Mouse (Mus musculus): ENCODE results near the gene Nmu. TPM values are rescaled to one million over a fixed set of nuclear protein-coding genes. Genes with fewer than 3 reads are reported as not detected.

Gene Nmu
- total RNA-seq (2017) = not detected in 2 replicates

GRCm38 (mm10) chr5:76363453-76364104 lies at the start of gene Nmu:
Gene Nmu, minus strand, starts transcription at chr5:76363788.
- no peak for ATAC-seq (ENCODE audit: extremely low read depth, insufficient number of reproducible peaks, low FRiP score, poor library complexity, severe bottlenecking)

DNA sequence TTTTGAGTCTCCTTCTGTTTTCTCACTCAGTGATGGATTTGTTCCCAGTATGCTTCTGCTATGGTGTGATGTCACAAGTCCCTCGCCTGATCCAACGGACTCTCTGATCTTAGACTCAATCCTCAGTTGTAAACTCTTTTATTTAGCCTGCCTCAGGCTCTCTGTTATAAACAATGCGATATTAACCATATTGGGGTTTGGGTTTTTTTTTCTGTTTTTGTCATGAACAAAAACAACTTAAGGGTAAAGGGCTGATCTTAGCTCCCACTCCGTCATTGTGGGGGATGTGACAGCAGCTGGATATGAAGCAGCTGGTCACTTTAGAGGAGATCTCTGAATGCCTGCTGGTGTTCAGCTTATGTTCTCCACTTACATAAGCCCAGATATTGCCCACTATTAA lies 48.1 kb upstream of the Nmu start:
- ATAC-seq (ENCODE audit: extremely low read depth, insufficient number of reproducible peaks, low FRiP score, poor library complexity, severe bottlenecking) = no peak

GRCm38 (mm10) chr5:76394382-76394781 lies 30.8 kb upstream of the Nmu start:
- no peak for ATAC-seq (ENCODE audit: extremely low read depth, insufficient number of reproducible peaks, low FRiP score, poor library complexity, severe bottlenecking)

DNA sequence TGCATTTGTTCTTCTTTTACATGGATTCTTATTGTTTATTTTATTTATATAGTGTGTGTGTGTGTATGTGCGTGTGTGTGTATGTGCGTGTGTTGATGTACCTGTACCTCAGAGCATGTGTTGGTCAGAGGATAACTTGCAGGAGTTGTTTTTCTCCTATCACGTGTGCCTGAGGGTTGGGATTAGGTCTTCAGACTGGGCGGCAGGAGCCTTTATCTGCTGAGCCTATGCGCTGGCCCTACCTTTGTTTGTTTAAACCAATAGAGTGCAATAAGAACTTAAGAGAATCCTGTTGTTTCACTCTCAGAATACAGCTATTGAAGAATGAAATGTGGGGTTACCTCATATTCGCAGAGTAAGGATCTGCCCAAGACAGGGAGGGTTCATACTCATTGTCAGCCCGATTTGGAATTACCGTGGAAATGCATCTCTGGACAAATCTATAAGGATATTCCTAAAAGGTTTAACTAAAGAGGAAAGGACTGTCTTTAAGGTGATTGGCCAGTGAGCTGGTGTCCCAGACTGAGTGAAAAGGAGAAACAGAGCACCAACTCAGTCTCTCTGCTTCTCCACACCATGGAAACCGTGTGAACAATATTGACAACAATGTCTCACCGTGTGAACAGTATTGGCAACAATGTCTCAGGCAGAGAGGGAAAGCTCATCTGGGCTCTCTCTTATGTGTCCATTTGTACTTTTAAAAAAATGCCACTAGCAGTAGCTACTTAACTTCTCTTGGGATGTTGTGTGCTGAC lies 25.6 kb upstream of the Nmu start:
- ATAC-seq (ENCODE audit: extremely low read depth, insufficient number of reproducible peaks, low FRiP score, poor library complexity, severe bottlenecking) = no peak

DNA sequence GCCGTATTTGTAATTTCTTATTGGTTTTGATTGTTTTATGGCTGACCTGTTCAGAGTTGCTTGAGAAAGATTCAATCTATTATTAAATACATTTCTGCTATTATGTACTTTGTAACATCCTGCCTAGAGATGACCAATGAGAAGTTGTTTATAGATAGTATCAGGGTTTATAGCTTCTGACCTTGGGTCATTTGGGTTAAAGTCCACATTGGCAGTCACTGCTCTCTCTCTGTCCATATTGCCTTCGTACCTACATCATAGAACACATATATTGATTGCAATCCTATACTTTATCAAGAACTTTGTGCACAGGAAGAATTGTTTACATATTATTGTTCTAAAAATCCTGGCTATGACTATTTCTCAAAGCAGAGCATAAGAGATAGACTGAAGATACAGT lies 24.9 kb upstream of the Nmu start:
- ATAC-seq (ENCODE audit: extremely low read depth, insufficient number of reproducible peaks, low FRiP score, poor library complexity, severe bottlenecking) = no peak

GRCm38 (mm10) chr5:76383673-76384072 lies 20.1 kb upstream of the Nmu start:
- ATAC-seq (ENCODE audit: extremely low read depth, insufficient number of reproducible peaks, low FRiP score, poor library complexity, severe bottlenecking) = no peak

DNA sequence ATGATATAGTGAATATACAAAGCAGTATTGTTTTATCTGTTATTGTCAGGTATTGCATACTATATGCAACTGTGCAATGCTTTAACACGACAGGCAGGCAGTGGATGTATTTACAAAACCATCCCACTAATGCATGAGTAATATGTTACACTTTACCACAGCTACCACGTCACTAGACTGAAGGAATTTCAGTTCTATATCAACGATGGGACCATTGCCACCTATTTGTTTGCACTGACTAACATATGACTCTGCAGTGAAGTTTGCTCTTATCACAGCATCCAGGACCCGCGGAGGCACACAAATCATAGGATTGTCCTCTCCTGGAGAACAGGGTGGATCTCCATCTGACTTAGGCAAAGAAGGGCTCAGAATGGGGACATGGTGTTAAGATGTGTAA lies 18.2 kb upstream of the Nmu start:
- ATAC-seq (ENCODE audit: extremely low read depth, insufficient number of reproducible peaks, low FRiP score, poor library complexity, severe bottlenecking) = no peak

GRCm38 (mm10) chr5:76379216-76379615 lies 15.6 kb upstream of the Nmu start:
- ATAC-seq (ENCODE audit: extremely low read depth, insufficient number of reproducible peaks, low FRiP score, poor library complexity, severe bottlenecking) = no peak

DNA sequence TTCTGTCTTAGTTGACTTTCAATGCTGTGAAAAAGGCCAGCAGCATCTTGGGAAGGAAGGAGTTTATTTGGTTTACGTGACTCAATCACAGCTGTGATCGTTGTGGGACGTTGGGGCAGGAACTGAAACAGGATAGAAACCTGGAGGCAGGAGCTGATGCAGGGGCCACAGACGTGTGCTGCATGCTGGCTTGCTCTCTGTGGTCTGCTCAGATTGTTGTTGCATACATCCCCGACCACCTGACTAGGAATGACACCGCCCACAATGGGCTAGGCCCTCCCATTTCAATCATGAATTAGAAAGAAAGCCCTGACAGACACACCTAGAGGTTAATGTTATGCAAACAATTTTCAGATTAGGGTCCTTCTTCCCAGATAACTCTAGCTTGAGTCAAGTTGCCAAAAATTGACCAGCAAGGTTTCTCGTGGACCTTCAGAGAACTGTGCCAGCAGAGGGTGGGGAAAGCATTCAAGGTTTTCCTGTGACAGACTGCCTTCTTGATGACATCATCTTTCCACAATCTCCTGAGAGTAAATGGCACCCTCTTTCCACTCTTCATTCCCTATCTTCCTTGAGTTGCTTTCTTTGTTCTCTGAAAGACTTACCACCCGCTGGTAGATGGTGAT lies 5.7 kb upstream of the Nmu start:
- ATAC-seq (ENCODE audit: extremely low read depth, insufficient number of reproducible peaks, low FRiP score, poor library complexity, severe bottlenecking) = no peak

DNA sequence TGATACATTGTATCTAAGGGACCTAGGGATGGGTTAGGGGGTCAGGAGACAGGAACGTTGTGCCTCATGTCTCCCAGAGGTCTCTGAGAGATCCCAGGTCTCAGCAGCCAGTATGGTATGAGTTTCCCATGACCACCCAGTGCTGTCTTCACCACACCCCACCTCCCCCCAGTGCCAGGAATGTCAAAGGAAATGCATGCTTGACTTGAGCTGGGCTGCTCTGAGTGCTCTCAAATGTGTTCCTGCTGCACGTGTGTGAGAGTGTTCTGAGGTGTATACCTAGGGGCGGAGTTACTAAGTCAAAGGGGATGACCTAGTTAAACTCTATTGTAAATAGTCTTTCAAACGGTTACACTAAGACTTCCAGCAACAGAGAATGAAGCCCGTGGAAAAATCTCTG lies 1.8 kb upstream of the Nmu start:
- ATAC-seq (ENCODE audit: extremely low read depth, insufficient number of reproducible peaks, low FRiP score, poor library complexity, severe bottlenecking) = no peak

DNA sequence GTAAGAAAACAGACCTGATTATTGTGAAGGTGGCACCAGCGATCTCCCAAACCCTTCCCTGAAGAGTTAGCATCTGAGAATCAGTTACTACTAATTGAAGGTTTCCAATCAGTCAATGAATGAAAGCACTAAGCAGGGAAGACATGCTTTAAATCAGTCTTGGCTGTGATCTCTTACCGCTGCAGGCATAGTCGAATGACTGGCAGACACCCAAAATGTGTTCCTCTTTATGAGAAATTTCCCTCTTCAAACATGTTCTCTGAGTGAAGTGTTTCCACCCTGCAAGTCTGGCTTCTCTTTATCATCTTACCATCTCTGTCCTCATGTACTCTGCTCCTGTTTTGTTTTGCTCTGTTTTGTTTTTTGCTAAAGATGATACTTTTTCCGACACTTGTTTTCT lies 2.8 kb downstream of the Nmu start:
- no peak for ATAC-seq (ENCODE audit: extremely low read depth, insufficient number of reproducible peaks, low FRiP score, poor library complexity, severe bottlenecking)

DNA sequence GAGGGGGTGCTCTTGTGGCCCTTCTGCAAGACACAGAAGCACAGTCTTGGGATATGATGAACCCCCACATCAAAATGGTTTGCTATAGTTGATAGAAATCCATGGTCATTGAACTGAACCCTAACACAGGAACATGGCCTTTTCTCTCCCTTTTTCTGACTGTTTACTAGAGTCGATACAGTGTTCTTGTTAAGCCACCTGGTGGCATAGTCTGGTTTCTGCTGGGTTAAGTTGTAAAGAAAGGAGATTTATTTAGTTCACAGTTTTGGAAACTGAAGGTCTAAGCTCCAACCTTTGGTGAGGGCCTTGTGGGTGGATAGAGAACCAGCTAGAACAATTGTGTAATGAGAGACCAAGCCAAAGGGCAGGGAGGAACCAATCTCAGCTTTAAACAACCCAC lies 3.5 kb downstream of the Nmu start:
- no peak for ATAC-seq (ENCODE audit: extremely low read depth, insufficient number of reproducible peaks, low FRiP score, poor library complexity, severe bottlenecking)

GRCm38 (mm10) chr5:76351953-76352611 lies 11.5 kb downstream of the Nmu start:
- ATAC-seq (ENCODE audit: extremely low read depth, insufficient number of reproducible peaks, low FRiP score, poor library complexity, severe bottlenecking) = no peak

GRCm38 (mm10) chr5:76351537-76351936 lies 12.1 kb downstream of the Nmu start:
- no peak for ATAC-seq (ENCODE audit: extremely low read depth, insufficient number of reproducible peaks, low FRiP score, poor library complexity, severe bottlenecking)

DNA sequence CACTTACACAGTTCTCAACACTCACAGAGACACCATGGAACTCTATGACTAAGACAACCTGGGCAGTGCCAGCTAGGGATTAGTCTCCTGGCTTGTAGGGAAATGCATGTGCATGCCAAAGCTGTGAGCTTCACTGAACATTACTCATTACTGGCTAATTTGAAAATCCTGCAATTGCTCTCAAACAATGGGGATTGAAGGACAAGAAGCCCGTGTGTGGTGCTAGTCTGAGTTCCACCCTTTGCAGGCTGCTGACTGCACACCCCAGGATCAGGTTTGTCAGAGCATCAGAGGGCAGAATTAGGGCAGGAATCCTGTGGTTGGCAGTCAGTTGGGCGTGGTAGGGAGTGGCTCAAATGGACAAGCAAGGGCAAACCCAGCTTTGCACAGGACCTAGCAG lies 17.5 kb downstream of the Nmu start:
- ATAC-seq (ENCODE audit: extremely low read depth, insufficient number of reproducible peaks, low FRiP score, poor library complexity, severe bottlenecking) = no peak

DNA sequence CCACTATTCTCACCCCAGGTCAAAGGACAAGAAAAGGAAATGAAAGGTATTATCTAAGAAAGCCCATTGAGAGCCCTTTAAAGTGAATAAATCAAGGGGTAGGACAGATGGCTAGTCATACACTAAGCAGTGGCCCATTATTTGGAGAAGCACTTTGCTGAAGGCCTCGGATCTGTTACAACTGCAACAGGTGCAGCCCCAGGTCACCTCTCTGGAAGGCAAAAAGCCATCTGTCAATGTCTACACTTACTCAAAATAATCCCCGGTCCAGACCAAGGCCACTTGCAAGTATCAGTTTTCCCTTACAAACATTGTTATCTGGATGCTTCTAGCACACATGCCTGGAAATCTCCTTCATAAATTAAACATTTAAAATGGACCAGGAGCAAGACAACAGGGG lies 22.7 kb downstream of the Nmu start:
- ATAC-seq (ENCODE audit: extremely low read depth, insufficient number of reproducible peaks, low FRiP score, poor library complexity, severe bottlenecking) = no peak

- 0 out of 2 replicates have a peak, but pooled peaks have one; percentile 36 for ATAC-seq (ENCODE audit: extremely low read depth, insufficient number of reproducible peaks, low FRiP score, poor library complexity, severe bottlenecking)
Measured at GRCm38 (mm10) chr5:76337100-76337499, 26.5 kb downstream of the Nmu start.

- no peak for ATAC-seq (ENCODE audit: extremely low read depth, insufficient number of reproducible peaks, low FRiP score, poor library complexity, severe bottlenecking)
Measured at GRCm38 (mm10) chr5:76333833-76334232, 29.8 kb downstream of the Nmu start.

DNA sequence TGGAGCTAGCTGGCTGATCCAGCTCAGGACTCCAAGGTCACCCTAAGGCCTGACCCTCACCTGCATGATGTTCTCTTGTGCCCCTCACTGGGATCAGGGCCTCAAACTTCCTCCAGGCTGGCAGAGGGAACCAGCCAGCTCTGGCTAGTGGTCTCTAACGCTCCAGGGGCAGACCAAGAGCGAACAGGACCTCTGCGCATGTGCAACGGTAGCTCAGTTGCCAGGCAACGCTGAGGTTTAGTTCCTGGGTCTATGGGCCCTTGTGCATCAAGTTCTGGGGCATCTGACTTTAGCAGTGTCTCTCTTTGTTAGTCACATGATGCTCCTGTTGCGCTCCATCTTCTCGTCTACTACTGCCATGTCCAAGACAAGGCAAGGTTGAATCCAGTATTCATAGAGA lies 32.6 kb downstream of the Nmu start, which contains the start of gene Pdcl2:
TSS of gene Pdcl2 (minus strand) at position 204 of the 400 bp plus-strand sequence.
- ATAC-seq (ENCODE audit: extremely low read depth, insufficient number of reproducible peaks, low FRiP score, poor library complexity, severe bottlenecking) = no peak

GRCm38 (mm10) chr5:76327296-76327695 lies 36.3 kb downstream of the Nmu start:
- no peak for ATAC-seq (ENCODE audit: extremely low read depth, insufficient number of reproducible peaks, low FRiP score, poor library complexity, severe bottlenecking)
